Mouse (Mus musculus): Measurements from ENCODE around the gene Cnot6. TPM values are rescaled to one million over a fixed set of nuclear protein-coding genes. Genes with fewer than 3 reads are reported as not detected.

The Cnot6 gene
- total RNA-seq, 2 experiments from 2014 or later: 45.4 to 67.0 TPM

DNA sequence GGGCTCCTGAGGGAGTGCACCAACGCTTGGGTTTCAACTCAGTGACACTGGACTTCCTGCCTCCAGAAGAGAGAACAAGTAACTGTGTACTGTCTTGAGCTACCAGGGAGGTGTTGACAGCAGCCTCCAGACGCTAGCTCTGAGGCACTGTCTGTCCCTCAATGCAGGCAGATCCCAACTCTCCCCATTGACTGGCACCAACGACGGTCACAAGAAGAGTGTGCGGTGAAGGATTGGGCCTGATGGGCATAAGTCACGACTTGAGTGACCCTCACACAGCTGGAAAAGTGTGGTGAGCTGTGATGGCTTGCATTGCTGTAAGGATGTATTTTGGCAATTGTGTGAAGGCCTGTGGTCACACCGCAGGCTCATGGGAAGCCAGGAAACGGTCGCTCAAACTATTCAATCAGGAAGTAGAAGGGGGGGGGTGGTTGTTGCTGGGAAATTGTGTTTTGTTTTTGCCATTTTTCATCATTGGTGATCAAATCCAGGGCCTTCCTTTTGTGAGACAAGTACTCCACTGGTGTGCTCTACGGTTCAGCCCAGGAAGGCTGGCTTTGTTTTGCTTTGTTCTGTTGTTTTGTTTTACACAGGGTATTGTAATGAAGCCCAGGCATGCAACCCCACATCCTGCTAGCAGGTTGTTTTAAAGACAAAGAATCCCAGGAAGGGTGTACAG, 53.6 kb downstream of the Cnot6 start:
- ATAC-seq (ENCODE audit: poor library complexity, severe bottlenecking): peak; percentile 80

DNA sequence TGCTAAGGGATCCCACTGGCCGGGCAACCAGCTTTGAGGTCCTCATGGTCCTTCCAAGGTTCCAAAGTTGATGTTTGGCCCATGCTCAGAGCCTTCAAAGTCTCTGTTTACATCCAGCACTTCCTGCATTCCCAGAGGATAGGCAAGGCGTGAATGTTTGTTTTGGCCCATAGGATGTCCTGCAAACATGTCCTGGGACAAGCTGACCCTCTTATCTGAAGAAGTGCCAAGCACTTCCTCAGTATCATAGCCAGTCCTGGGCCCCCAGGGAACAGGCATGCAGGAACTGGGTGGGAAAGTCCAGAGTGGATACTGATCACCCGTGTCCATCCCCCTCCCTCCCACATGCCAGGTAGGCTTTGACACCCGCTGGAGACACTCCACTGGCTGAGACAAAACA, 54.5 kb downstream of the Cnot6 start:
- no peak for ATAC-seq (ENCODE audit: poor library complexity, severe bottlenecking)

DNA sequence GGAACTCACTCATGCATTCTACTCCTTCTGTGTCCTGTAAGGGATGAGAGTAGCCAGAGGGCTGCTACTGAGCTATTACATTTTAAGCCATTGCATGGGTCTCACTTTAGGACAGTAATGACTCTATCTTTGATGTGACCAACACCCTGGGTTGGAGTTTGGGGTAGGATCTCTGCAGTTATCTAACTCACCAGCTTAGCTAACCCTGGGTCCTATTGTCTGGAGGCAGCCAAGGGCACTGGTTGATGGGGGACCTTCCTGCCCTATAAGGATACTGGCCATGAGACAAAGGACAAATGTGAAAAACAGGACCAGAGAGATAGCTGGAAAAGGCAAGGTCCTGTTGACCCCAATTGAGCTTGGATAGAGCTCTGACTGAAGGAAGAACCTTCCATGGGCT, 57.0 kb downstream of the Cnot6 start:
- ATAC-seq (ENCODE audit: poor library complexity, severe bottlenecking): no peak

DNA sequence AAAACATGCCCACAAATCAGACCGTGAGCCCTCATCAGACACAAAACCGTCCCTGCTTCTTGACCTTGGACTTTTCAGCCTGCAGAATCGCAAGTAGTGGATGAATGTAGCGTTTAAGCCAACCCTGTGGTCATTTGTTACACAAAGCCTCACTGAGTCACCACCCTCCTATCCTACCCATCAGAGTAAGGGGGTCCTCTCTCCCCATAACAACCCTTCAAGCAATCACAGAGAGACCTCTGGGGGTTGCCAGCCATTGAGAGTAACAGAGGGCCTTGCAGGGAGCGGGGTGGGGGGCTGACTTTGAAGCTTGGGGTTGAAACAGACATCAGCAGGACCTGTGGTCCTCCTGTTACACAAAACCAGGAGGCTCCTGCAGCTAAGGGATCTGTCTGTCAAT, 57.9 kb downstream of the Cnot6 start:
- ATAC-seq (ENCODE audit: poor library complexity, severe bottlenecking): no peak

DNA sequence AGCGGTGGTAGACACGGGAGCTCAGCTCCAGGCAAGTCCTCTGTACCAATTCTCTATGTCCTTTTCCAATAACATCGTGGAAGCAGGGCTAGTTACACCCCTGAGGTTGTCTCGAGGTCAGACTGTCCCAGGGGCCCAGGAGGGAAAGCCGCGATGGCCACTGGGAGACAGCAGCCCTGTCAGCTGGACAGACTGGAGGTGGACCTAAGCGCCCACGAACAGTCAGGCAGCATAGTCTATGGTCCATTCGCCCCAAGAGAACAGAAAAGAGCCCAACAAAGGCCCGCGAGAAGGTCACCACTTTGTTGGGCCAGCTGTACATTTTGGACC, 59.5 kb downstream of the Cnot6 start:
- ATAC-seq (ENCODE audit: poor library complexity, severe bottlenecking): peak; percentile 30; the same call in 1 of the 2 replicates

DNA sequence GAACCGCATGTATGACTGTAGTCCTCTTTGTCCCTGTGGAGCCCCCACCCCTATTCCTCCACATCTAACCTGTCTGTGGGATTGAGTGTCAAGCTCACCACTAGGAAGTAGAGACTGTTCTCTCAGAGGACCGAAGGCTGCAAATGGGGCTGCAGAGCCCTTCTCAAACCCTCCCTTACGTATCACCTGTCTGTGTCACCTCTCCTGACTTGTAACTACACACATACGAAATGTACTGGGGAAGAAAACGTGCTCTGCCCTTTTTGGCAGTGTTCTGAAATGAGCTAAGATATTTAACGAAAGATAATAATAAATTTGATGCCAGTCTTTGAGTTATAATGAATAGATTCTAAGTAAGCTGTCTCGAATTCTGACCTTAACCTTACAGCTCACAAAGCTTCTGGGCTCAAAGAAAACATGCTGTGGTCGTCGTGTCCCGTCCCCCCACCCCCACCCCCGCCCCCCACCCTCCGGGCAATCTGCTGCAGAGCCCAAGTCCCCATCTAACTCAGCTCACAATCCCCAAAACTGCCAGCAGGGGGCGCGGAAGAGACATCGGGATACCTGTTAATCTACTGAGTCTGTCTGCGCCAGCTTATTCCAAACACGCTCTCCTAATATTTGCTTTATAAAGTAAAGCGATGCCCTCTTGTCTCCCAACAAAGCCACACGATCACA, 60.0 kb downstream of the Cnot6 start:
- ATAC-seq (ENCODE audit: poor library complexity, severe bottlenecking): peak; percentile 82

DNA sequence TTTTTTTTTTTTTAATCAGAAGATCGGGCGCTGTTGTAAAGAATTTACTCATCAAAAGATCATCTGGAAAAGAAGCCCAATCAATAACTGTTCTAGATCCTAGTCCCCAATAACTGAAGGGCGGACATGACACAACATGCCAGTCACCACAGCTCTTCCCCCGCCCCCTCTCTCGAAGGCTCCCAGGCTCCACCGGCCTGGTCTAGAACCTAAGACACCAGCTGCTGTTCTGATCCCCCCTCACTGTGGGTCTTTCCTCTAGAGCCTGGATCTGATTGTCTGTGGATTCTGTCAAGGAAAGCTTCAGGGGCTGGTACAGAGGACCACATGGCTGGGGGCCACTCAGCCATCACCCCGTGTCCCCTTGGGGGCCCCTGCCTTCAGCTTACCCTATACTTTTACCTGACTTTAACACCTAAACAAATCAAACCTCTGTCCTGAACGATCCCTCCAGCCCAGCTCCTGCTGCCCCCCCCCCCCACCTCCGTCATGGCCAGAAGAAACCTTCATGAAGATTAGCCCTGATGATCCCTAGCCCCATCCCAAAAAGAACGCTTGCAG, 60.7 kb downstream of the Cnot6 start:
- ATAC-seq (ENCODE audit: poor library complexity, severe bottlenecking): no peak

DNA sequence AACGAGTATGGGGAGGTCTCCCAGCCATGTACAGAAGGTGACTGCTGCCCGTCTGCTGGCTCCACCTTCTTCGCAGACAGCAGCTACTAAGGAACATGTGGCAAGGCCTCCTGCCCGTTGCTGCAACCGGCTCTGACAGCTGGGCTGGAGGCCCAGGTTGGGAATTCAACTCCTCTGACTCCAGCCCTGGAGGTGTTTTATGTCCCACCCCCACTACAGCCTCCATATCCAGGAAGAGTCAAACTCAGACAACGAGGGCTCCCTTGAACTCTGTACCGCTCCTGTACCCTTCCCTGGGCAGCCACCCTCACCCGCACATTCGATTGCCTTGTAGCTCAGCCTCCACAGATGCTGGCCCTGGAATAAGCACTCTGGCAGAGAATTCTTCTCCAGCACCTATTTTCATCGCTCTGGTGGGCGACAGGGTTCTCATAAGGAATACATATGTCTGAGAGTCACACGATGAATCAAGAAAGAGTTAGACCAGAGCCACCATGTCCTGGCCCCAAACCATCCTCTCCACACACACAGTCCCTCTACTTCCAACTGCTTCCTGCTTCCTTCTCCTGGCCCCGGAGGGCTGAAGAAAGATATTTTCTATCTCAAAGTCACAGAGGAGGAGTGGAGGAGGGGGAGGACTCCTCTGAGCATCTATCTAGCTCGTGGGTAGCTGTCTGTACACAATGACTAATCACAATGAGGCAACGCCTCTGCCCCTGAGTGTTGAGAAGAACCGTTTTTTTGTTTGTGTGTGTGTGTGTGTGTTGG, 61.3 kb downstream of the Cnot6 start:
- no peak for ATAC-seq (ENCODE audit: poor library complexity, severe bottlenecking)

DNA sequence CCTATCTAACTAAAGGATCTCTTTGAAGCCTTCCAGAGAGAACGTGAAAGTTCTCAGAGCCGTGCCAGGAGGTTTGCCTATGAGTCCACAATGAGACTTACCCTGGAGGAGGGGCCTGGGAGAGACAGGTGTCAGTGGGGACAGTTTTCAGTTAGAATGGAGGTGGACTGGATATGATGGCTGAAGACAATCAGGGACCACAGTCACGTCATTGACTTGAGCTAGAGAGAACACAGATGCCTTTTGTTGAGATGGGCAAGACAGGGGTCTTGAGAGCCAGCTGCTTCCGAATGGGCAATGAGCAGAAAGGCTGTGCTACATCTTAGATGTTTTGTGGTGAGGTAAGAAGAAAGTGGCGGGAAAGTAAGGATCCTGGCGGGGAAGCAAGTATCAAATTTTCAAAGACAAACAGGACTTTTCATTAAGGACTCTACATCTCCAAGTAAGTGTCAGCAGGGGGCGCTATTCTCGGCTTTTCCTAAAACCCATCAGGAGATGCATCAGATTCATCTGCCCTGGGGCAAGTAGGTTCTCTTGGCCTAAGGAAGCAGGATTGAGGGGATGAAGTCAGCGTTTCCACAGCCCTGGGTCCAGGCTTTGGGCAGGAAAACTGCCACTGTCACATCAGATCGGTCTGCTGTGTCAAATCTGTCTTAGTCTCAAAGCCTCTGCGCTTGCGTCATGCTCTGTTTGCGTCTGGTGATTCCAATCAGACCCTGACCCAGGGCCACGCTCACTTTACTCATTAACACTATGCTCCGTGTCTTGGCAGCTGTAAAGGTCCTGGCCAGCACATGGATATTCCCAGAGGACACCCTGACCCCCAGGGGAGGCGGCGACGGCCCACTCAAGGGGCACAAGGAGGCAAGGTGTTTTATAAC, 62.2 kb downstream of the Cnot6 start:
- ATAC-seq (ENCODE audit: poor library complexity, severe bottlenecking): no peak

DNA sequence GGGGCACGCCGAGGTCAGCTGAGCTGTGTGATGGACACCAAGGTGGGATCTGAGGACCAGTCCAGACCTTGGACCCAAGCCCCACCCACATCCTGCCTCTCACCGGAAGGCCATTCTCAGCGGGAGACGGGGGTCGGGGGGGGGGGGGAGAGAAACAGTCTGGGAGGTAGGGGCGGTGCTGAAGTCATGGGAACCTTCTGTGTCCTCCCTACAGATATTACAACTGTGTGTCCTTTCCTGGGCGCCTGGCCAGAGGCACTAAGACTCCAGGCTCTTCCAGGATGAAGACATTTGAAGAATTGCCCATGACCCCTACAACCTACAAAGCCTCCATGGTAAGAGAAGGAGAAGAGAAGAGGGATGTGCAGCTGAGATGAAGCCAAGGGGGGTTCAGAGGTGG, 66.8 kb downstream of the Cnot6 start:
- ATAC-seq (ENCODE audit: poor library complexity, severe bottlenecking): no peak

DNA sequence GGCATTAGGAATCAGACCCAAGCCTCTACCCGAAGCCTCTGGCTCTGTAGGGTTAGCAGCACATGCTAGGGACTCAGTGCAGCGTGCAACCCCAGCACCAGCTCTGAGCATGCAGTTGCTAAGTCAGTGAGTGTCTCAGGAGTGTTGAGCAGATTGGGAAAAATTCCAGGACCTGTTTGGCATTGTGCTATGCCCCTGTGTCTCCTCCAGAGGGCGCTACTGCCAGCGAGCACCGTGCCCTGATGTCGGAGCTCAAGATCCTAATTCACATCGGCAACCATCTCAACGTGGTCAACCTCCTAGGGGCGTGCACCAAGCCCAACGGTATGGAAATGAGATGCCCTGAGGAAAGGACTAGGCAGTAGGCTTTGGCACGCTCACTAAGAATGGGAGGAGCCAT, 76.1 kb downstream of the Cnot6 start:
- ATAC-seq (ENCODE audit: poor library complexity, severe bottlenecking): no peak

DNA sequence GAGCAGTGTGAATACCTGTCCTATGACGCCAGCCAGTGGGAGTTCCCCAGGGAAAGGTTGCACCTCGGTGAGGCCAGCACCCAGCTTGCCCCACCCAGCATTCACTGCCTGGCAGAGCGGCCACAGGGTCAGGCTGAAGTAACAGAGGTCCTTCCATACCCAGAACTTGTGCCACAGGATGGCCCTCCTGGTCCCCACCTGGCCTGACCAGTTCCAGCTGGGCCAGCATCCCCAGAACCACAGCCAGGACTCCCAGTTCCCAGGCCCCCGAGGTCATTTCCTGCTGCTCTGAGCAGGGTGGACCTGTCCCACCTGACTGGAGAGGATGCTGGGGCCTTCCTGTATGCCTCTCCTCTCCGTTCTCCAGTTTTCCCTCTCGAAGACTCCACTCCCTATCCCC, 76.9 kb downstream of the Cnot6 start:
- no peak for ATAC-seq (ENCODE audit: poor library complexity, severe bottlenecking)

DNA sequence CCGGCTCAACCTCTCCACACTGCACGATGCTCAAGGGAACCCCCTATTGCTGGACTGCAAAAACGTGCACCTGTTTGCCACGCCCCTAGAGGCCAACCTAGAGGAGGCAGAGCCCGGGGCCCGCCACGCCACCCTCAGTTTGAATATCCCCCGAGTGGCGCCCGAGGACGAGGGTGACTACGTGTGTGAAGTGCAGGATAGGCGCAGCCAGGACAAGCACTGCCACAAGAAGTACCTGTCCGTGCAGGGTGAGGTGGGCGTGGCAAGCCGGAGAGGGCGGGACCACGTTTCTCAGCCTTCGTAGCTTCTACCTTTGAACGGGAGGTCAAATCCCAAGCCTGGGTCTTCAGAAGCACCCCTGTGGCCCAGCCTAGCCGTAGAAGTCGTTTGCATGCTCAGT, 78.4 kb downstream of the Cnot6 start:
- ATAC-seq (ENCODE audit: poor library complexity, severe bottlenecking): no peak

DNA sequence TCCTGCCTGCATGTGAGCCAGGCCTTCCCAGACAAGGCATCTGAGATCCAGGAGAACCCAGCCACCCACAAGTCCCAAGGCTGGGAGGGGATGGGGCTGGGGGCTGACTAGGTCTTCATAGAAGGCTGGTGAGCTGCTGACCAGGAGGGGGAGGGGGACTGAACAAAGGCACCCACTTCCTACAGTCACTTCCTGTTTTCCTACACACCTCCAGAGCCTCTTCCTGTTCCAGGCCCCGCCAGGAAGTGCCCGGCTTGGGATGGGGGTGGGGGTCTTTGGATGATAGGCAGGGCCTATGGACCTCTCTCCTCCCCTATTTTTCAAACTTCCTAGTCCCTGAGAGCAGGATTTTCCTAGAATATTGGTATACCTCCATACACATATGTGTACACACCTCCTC, 80.3 kb downstream of the Cnot6 start:
- no peak for ATAC-seq (ENCODE audit: poor library complexity, severe bottlenecking)

DNA sequence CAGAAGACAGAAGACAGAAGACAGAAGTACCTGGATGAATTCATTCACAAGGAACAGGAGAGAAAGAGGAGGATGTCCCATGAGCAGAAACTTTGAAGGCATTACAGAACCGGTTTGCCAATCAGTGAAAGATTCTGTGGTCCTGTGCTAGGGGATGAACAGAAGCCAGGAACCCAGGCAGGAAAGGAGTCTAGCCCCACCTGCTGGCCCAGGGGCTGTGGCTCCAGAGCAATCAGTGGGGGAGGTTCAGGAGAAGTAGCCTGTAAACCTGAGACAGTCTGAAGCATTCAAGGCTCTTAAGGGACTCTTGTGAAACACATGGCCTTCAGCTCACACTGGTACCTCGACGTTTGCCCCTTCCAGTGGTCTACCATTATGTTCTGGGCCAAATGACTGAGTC, 81.4 kb downstream of the Cnot6 start:
- ATAC-seq (ENCODE audit: poor library complexity, severe bottlenecking): no peak

DNA sequence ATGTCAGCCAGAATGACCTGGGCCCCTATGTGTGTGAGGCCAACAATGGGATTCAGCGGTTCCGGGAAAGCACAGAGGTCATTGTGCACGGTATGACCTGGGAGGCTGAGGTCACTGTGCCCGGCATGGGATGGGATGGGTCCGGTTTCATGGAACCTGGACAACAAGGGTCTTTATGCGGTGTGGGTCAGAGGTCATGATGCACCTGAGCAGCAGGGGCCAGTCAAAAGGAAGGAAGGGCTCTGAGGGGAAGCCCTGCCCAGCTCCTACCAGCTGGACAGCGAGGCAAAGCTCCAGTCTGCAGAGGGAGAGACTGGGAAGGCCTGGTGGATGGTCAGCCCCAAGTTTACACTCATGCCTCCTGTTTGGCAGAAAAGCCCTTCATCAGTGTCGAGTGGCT, 85.8 kb downstream of the Cnot6 start:
- ATAC-seq (ENCODE audit: poor library complexity, severe bottlenecking): no peak

DNA sequence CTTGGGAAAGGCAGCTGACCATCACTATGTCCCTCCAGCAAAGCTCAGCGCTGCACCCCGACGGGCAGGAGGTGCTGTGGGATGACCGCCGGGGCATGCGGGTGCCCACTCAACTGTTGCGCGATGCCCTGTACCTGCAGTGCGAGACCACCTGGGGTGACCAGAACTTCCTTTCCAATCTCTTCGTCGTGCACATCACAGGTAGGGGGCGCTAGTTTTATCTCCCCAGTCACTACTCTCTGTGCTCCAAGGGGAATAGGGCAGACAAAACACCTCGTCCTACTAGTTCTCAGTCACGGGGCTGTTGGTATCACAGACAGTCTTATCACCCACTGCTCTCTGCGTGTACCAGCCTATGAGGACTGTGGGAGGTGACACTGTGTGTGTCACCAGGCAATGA, 86.7 kb downstream of the Cnot6 start:
- no peak for ATAC-seq (ENCODE audit: poor library complexity, severe bottlenecking)

DNA sequence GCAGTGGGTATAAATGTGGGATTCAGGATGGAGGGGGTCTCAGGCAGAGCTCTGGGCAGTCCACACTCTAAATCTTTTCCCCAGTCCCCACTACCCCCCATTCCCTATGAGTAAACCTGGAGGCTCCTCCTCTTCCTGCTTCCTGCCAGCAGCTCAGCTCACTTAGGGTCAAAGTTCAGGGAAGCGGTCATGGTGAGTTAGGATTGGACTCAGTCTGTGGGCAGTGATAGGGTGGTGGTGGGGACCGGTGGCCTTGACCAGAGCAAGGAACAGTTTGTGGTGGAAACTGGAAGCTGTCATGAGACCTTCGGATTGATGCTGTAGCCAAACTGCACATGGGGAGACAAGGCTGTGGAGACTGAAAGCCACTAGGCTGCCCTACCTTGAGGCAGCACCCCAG, 88.4 kb downstream of the Cnot6 start:
- no peak for ATAC-seq (ENCODE audit: poor library complexity, severe bottlenecking)

DNA sequence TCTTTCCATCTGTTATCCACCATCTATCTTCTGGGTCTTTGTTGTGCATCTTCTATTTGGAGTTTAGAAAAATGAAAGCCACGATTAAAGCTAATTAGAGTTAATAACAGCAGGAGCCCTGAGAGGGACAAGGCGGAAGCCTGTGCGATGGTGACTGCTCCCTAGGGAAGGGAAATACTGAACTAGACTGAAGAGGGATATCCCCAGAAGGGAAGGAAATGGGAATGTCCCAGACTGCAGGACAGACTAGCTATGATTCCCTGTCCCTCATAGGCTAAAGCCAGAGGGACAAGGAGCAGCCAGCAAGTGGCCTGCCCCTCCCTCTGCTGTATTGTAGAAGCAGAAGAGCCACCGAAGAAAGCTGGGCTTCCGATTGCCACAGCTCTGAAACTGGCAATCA, 90.6 kb downstream of the Cnot6 start:
- ATAC-seq (ENCODE audit: poor library complexity, severe bottlenecking): no peak

Measured in megakaryocyte, adult 5-6 weeks (primary cell).